Comparison of ENCODE assay signal across 23 mouse cellular contexts in the genomic region with DNA sequence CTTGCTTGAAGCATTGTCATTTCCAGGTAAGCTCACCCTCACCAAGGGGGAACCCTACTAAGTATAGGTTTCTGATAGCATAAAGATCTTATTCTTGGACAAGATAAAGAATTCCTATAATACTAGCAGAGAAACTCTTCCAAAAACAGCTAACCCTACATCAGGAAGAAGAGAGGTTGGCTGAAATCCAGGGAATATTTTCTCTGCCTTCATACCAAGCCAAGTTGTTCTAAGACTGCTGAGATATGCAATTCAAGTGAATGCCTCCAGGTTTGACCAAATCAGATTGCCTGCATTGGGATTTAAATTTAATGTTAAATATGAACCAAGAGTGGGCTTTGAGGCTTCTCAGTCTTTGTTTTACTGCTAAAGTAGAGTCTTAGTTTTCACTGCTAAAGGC.
"Had no signal": no experiment of that assay in that cellular context is flagged by ENCODE, and none has a peak within 500 bp of the region (broad histone marks: within the 10 kb centered on the region; RNA-seq: fewer than 3 reads in every experiment).

No protein-coding gene starts in this region.

- H3K27me3 ChIP-seq: kidney, embryonic 15.5 days; limb, embryonic 15.5 days; liver, embryonic 12.5 days; liver, embryonic 15.5 days; midbrain, embryonic 12.5 days; midbrain, embryonic 15.5 days; neural tube, embryonic 12.5 days; neural tube, embryonic 15.5 days had no signal

- H3K9ac ChIP-seq: kidney, embryonic 15.5 days; limb, embryonic 15.5 days; liver, embryonic 12.5 days; liver, embryonic 15.5 days; midbrain, embryonic 12.5 days; midbrain, embryonic 15.5 days; neural tube, embryonic 12.5 days; neural tube, embryonic 15.5 days had no signal

- ATAC-seq: liver, embryonic 12.5 days; midbrain, embryonic 15.5 days had no signal

- H3K4me2 ChIP-seq: kidney, embryonic 15.5 days; limb, embryonic 15.5 days; liver, embryonic 12.5 days; liver, embryonic 15.5 days; midbrain, embryonic 12.5 days; midbrain, embryonic 15.5 days; neural tube, embryonic 12.5 days; neural tube, embryonic 15.5 days had no signal

- H3K4me1 ChIP-seq: kidney, embryonic 15.5 days; limb, embryonic 15.5 days; midbrain, embryonic 12.5 days; midbrain, embryonic 15.5 days; neural tube, embryonic 12.5 days; neural tube, embryonic 15.5 days had no signal

- H3K27ac ChIP-seq: kidney, embryonic 15.5 days; layer of hippocampus, adult 2 months; limb, embryonic 15.5 days; liver, embryonic 12.5 days; liver, embryonic 15.5 days; macrophage; midbrain, embryonic 12.5 days; midbrain, embryonic 15.5 days; neural tube, embryonic 12.5 days; neural tube, embryonic 15.5 days; stomach, postnatal 0 days had no signal

- H3K36me3 ChIP-seq: kidney, embryonic 15.5 days; limb, embryonic 15.5 days; liver, embryonic 12.5 days; liver, embryonic 15.5 days; midbrain, embryonic 12.5 days; midbrain, embryonic 15.5 days; neural tube, embryonic 12.5 days; neural tube, embryonic 15.5 days had no signal

- H3K9me3 ChIP-seq: kidney, embryonic 15.5 days; limb, embryonic 15.5 days; liver, embryonic 12.5 days; liver, embryonic 15.5 days; midbrain, embryonic 12.5 days; midbrain, embryonic 15.5 days; neural tube, embryonic 12.5 days; neural tube, embryonic 15.5 days had no signal

- DNase-seq: kidney, adult 11 months; kidney, adult 8-10 months; kidney, postnatal 14 days; layer of hippocampus, adult 9-11 months; lung, adult 18-20 months; lung, postnatal 14 days; right cerebral cortex, adult 18-20 months; right cerebral cortex, postnatal 14 days; right cerebral cortex, postnatal 4 days; thymus, adult 2 months; thymus, postnatal 14 days; thymus, postnatal 4 days had no signal

- H3K4me3 ChIP-seq: kidney, embryonic 15.5 days; layer of hippocampus, adult 2 months; limb, embryonic 15.5 days; liver, embryonic 12.5 days; liver, embryonic 15.5 days; midbrain, embryonic 12.5 days; midbrain, embryonic 15.5 days; neural tube, embryonic 12.5 days; neural tube, embryonic 15.5 days had no signal
